Mouse (Mus musculus) G1E (cell line): ENCODE data around the gene Hoxa1.

Source experiments
- CTCF ChIP-seq: IDR thresholded peaks from 2 replicates; pipeline ENCODE4 v1.5.1; 2012; ENCODE audit warnings: low read depth, low read length, inconsistent platforms, mixed read lengths
- GATA1 ChIP-seq: IDR thresholded peaks from 2 replicates; pipeline ENCODE4 v1.6.1; 2012; ENCODE audit warnings: borderline replicate concordance, low read length, inconsistent platforms, mixed read lengths
- GATA2 ChIP-seq: IDR thresholded peaks from 2 replicates; pipeline ENCODE4 v1.6.1; 2012; ENCODE audit warnings: low read depth, low read length, inconsistent platforms, borderline replicate concordance
- POLR2AphosphoS5 ChIP-seq: IDR thresholded peaks from 2 replicates; pipeline ENCODE4 v1.6.1; 2012; ENCODE audit warnings: low read depth, low read length, inconsistent platforms; ENCODE audit not compliant: insufficient replicate concordance
- TAL1 ChIP-seq: conservative IDR thresholded peaks from 2 replicates; pipeline ENCODE4 v1.6.1; 2012; ENCODE audit warnings: low read depth, low read length, inconsistent platforms, mixed read lengths

- TF ChIP-seq TAL1 (no peak), CTCF (no peak), GATA2 (no peak), GATA1 (no peak), POLR2AphosphoS5 (no peak)
Observed at GRCm38 (mm10) chr6:52185222-52185621, 27.1 kb upstream of the Hoxa1 start.
